Mouse (Mus musculus) intestine, postnatal 0 days (tissue): ENCODE measurements at regions not wholly inside any gene's neighbourhood (a gene's known extent, or its start where the extent isn't known, plus 50 kb on each side); places are given as distances from the start of the nearest gene placed in this dataset.

ENCODE experiments used
- ATAC-seq: fragments of 200-750 bp; cut with Nextera tagmentation; 2 replicates; pipeline ENCODE4 v1.8.0; 2017; ENCODE audit warnings: mild to moderate bottlenecking, moderate TSS enrichment, moderate library complexity
- H3K27ac ChIP-seq: fragments of 300-500 bp; sonication (generic); 2 replicates; pipeline ENCODE4 v1.5.1; 2014; ENCODE audit warnings: mild to moderate bottlenecking, low read depth, low read length, moderate library complexity
- H3K27me3 ChIP-seq: fragments of 300-500 bp; sonication (generic); replicated peaks from 2 replicates; pipeline ENCODE4 v1.6.1; 2014; ENCODE audit warnings: low read length, mixed read lengths; ENCODE audit not compliant: control insufficient read depth, insufficient read depth
- H3K36me3 ChIP-seq: fragments of 300-500 bp; sonication (generic); 2 replicates; pipeline ENCODE4 v1.6.1; 2014; ENCODE audit warnings: mild to moderate bottlenecking, moderate library complexity; ENCODE audit not compliant: control insufficient read depth, insufficient read depth
- H3K4me1 ChIP-seq: fragments of 300-500 bp; sonication (generic); replicated peaks from 2 replicates; pipeline ENCODE4 v1.6.1; 2014; ENCODE audit warnings: antibody characterized with exemption, low read length, mixed read lengths; ENCODE audit not compliant: control insufficient read depth, insufficient read depth
- H3K4me2 ChIP-seq: fragments of 300-500 bp; sonication (generic); replicated peaks from 2 replicates; pipeline ENCODE4 v1.6.1; 2014; ENCODE audit warnings: low read depth, mild to moderate bottlenecking, moderate library complexity
- H3K4me3 ChIP-seq: fragments of 300-500 bp; sonication (generic); 2 replicates; pipeline ENCODE4 v1.5.1; 2014; ENCODE audit warnings: low read depth, low read length
- H3K9ac ChIP-seq: fragments of 300-500 bp; sonication (generic); 2 replicates; pipeline ENCODE4 v1.6.1; 2014; ENCODE audit warnings: mild to moderate bottlenecking, low read depth, low read length
- H3K9me3 ChIP-seq: fragments of 300-500 bp; sonication (generic); 2 replicates; pipeline ENCODE4 v1.6.1; 2016; ENCODE audit warnings: mixed run types; ENCODE audit not compliant: control insufficient read depth
- CTCF ChIP-seq: sonication (generic); IDR thresholded peaks from 2 replicates; pipeline ENCODE4 v1.5.1; 2016; ENCODE audit warnings: low read depth, mild to moderate bottlenecking, control low read depth, antibody characterized with exemption, moderate library complexity
- WGBS: fragments of 180-500 bp; shearing (Covaris S2); extraction: QIAGEN DNeasy Blood & Tissue Kit; methylation state at CpG from one replicate; pipeline ENCODE4 v1.1.7; 2014; 5-methylcytosine and 5-hydroxymethylcytosine counted together

- Histone ChIP-seq H3K36me3 (no peaks in the 10 kb centered on the region), H3K4me3 (no peak overlapping the region), H3K4me2 (no peak overlapping the region), H3K9me3 (no peaks in the 10 kb centered on the region), H3K4me1 (no peaks in the 10 kb centered on the region), H3K9ac (no peak overlapping the region), H3K27ac (no peak overlapping the region), H3K27me3 (no peaks in the 10 kb centered on the region)
- WGBS: 69% methylated on average over 5 of the region's 5 CpGs
- no peak for ATAC-seq
- no peak for TF ChIP-seq CTCF
These were observed 111.7 kb upstream of the Tmtc1 start for GRCm38 (mm10) chr6:148555651-148556483.

DNA sequence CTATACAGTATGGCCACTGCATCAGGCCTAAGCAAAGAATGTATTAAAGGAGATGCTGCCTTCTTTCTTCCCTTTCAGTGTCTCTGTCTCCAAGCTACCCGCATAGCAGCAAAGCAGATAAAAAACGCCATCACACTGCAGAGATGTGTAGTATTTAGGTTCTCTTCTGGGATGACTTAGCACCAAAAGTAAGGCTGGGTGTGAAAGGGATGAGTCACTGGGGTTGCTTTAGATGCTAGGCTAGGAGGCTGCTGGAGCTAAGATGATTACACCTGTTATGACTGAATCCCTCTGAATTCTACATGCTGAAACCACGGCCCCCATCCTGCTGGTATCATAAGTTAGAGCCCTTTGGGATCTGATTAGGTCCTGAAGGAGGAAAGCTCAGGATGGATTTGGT lies 110.3 kb upstream of the Tmtc1 start:
- no peaks in the 10 kb centered on the region for H3K9me3 ChIP-seq
- WGBS: 89% methylated on average over 3 of the region's 3 CpGs
- no peaks in the 10 kb centered on the region for H3K27me3 ChIP-seq
- ATAC-seq: no peak
- no peaks in the 10 kb centered on the region for H3K4me1 ChIP-seq
- no peak overlapping the region for H3K4me3 ChIP-seq
- no peak for TF ChIP-seq CTCF
- H3K36me3 ChIP-seq: no peaks in the 10 kb centered on the region
- H3K4me2 ChIP-seq: no peak overlapping the region
- H3K9ac ChIP-seq: no peak overlapping the region
- no peak overlapping the region for H3K27ac ChIP-seq

GRCm38 (mm10) chr6:148553616-148554015 lies 109.4 kb upstream of the Tmtc1 start:
- Histone ChIP-seq H3K27me3 (no peaks in the 10 kb centered on the region), H3K4me1 (no peaks in the 10 kb centered on the region), H3K27ac (no peak overlapping the region), H3K36me3 (no peaks in the 10 kb centered on the region), H3K9ac (no peak overlapping the region), H3K4me3 (no peak overlapping the region), H3K9me3 (no peaks in the 10 kb centered on the region), H3K4me2 (no peak overlapping the region)
- no peak for TF ChIP-seq CTCF
- 66% methylated on average over 5 of the region's 5 CpGs for WGBS
- ATAC-seq: no peak

DNA sequence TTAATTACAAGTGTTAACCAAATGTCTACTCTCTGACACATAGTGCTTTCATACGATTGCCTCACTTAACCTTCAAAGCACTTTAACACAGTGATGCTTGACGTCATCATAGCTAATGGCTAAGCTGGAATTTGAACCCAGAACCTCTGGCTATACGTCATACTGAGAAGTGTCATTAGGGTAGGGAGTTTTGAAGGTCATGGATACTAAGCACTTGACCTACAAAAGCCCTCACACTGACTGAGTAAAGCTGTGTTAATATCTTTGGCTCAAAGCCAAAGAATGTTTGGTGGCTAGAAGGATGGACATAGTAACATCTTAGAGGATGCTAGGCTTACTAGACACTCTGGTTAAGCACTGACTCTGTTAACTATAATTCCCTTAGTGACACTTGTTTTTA lies 106.9 kb upstream of the Tmtc1 start:
- H3K4me1 ChIP-seq: no peaks in the 10 kb centered on the region
- no peak for ATAC-seq
- H3K9me3 ChIP-seq: no peaks in the 10 kb centered on the region
- WGBS: 61% methylated on average over 3 of the region's 3 CpGs
- H3K27ac ChIP-seq: no peak overlapping the region
- TF ChIP-seq CTCF: no peak
- no peak overlapping the region for H3K4me3 ChIP-seq
- H3K4me2 ChIP-seq: no peak overlapping the region
- no peak overlapping the region for H3K9ac ChIP-seq
- H3K36me3 ChIP-seq: no peaks in the 10 kb centered on the region
- H3K27me3 ChIP-seq: no peaks in the 10 kb centered on the region

GRCm38 (mm10) chr6:148548138-148548778 lies 104.1 kb upstream of the Tmtc1 start:
- Histone ChIP-seq H3K36me3 (no peaks in the 10 kb centered on the region), H3K27me3 (no peaks in the 10 kb centered on the region), H3K4me3 (no peak overlapping the region), H3K9ac (no peak overlapping the region), H3K4me2 (no peak overlapping the region), H3K27ac (no peak overlapping the region), H3K4me1 (no peaks in the 10 kb centered on the region), H3K9me3 (no peaks in the 10 kb centered on the region)
- no peak for TF ChIP-seq CTCF
- no peak for ATAC-seq
- WGBS: 26% methylated on average over 2 of the region's 2 CpGs

- no peak for ATAC-seq
- H3K27me3 ChIP-seq: no peaks in the 10 kb centered on the region
- no peak overlapping the region for H3K27ac ChIP-seq
- no peaks in the 10 kb centered on the region for H3K9me3 ChIP-seq
- H3K36me3 ChIP-seq: no peaks in the 10 kb centered on the region
- H3K9ac ChIP-seq: no peak overlapping the region
- no peaks in the 10 kb centered on the region for H3K4me1 ChIP-seq
- no peak for TF ChIP-seq CTCF
- no peak overlapping the region for H3K4me2 ChIP-seq
- WGBS: 59% methylated on average over 3 of the region's 3 CpGs
- no peak overlapping the region for H3K4me3 ChIP-seq
These were observed 98.9 kb upstream of the Tmtc1 start for GRCm38 (mm10) chr6:148543047-148543446.
